Mouse (Mus musculus) heart, embryonic 11.5 days (tissue): ENCODE results near the gene Tars. TPM values are rescaled to one million over a fixed set of nuclear protein-coding genes. Genes with fewer than 3 reads are reported as not detected.

Experiments
- ATAC-seq: fragments of 200-750 bp; cut with Nextera tagmentation; replicated peaks from 2 replicates; pipeline ENCODE4 v1.8.0; 2017; ENCODE audit warnings: moderate library complexity; ENCODE audit not compliant: insufficient number of reproducible peaks, low FRiP score, low TSS enrichment
- H3K27ac ChIP-seq: fragments of 300-500 bp; sonication (generic); 2 replicates; pipeline ENCODE4 v1.5.1; 2014; ENCODE audit warnings: mild to moderate bottlenecking, low read depth, low read length
- H3K27me3 ChIP-seq: fragments of 300-500 bp; sonication (generic); 2 replicates; pipeline ENCODE4 v1.6.1; 2014; ENCODE audit warnings: mild to moderate bottlenecking, low read length, mixed read lengths; ENCODE audit not compliant: control insufficient read depth, insufficient read depth
- H3K36me3 ChIP-seq: fragments of 300-500 bp; sonication (generic); 2 replicates; pipeline ENCODE4 v1.6.1; 2014; ENCODE audit warnings: mild to moderate bottlenecking, low read length, moderate library complexity, mixed read lengths; ENCODE audit not compliant: control insufficient read depth, insufficient read depth
- H3K4me1 ChIP-seq: fragments of 300-500 bp; sonication (generic); 2 replicates; pipeline ENCODE4 v1.6.1; 2014; ENCODE audit warnings: low read length; ENCODE audit not compliant: control insufficient read depth, insufficient read depth
- H3K4me2 ChIP-seq: fragments of 300-500 bp; sonication (generic); 2 replicates; pipeline ENCODE4 v1.6.1; 2014; ENCODE audit warnings: mild to moderate bottlenecking, moderate library complexity
- H3K4me3 ChIP-seq: fragments of 300-500 bp; sonication (generic); 2 replicates; pipeline ENCODE4 v1.5.1; 2014; ENCODE audit warnings: low read depth, low read length
- H3K9ac ChIP-seq: fragments of 300-500 bp; sonication (generic); 2 replicates; pipeline ENCODE4 v1.6.1; 2014; ENCODE audit warnings: mild to moderate bottlenecking, low read depth, low read length, moderate library complexity
- H3K9me3 ChIP-seq: fragments of 300-500 bp; sonication (generic); replicated peaks from 2 replicates; pipeline ENCODE4 v1.6.1; 2016; ENCODE audit warnings: low read length; ENCODE audit not compliant: control insufficient read depth
- WGBS: fragments of 180-500 bp; shearing (Covaris S2); extraction: QIAGEN DNeasy Blood & Tissue Kit; methylation state at CpG from one replicate; pipeline ENCODE4 v1.1.7; 2014; ENCODE audit not compliant: insufficient replicate concordance; 5-methylcytosine and 5-hydroxymethylcytosine counted together
- polyA plus RNA-seq: library from polyadenylated mRNA; unstranded; fragments of >200 nt; fragmentation: Nextera tagmentation; extraction: Ambion mirVana; gene quantifications from 2 replicates; pipeline ENCODE4 v1.2.1, GENCODE M21; 2014

The Tars gene
- polyA plus RNA-seq, 1 experiment from 2014 or later: 52.0 TPM

- H3K36me3 ChIP-seq: no peaks in the 10 kb centered on the region
- no peak for ATAC-seq
Observed at GRCm38 (mm10) chr15:11407381-11407780, 7.9 kb upstream of the Tars start.

GRCm38 (mm10) chr15:11406769-11407168 is 7.3 kb upstream of the Tars start:
- Histone ChIP-seq H3K27me3 (no peaks in the 10 kb centered on the region), H3K4me3 (no peak overlapping the region), H3K27ac (no peak overlapping the region), H3K9ac (no peak overlapping the region), H3K36me3 (no peaks in the 10 kb centered on the region), H3K4me2 (peak overlapping the region; percentile 19; the same call in 1 of the 2 replicates), H3K4me1 (no peaks in the 10 kb centered on the region), H3K9me3 (no peaks in the 10 kb centered on the region)
- no peak for ATAC-seq
- 29% methylated on average over 9 of the region's 9 CpGs for WGBS

More at GRCm38 (mm10) chr15:11407381-11407780, 7.9 kb upstream of the Tars start:
- Histone ChIP-seq H3K27ac (no peak overlapping the region), H3K27me3 (no peaks in the 10 kb centered on the region), H3K4me3 (no peak overlapping the region), H3K9me3 (no peaks in the 10 kb centered on the region), H3K4me2 (no peak overlapping the region), H3K4me1 (no peaks in the 10 kb centered on the region), H3K9ac (no peak overlapping the region)
- 9% methylated on average over 8 of the region's 8 CpGs for WGBS

GRCm38 (mm10) chr15:11398676-11399350 is 652 bp downstream of the Tars start:
- Histone ChIP-seq H3K4me1 (peaks cover 12% of the 10 kb centered on the region), H3K36me3 (peaks cover 2% of the 10 kb centered on the region), H3K27me3 (no peaks in the 10 kb centered on the region), H3K27ac (no peak overlapping the region; the same call in 1 of the 2 replicates), H3K4me3 (peak overlapping the region; percentile 85), H3K9ac (peak overlapping the region; percentile 88), H3K4me2 (peak overlapping the region; percentile 87), H3K9me3 (no peaks in the 10 kb centered on the region)
- 7% methylated on average over 10 of the region's 10 CpGs for WGBS
- no peak for ATAC-seq

- Histone ChIP-seq H3K4me2 (no peak overlapping the region), H3K4me3 (no peak overlapping the region), H3K36me3 (peaks cover 20% of the 10 kb centered on the region), H3K9me3 (no peaks in the 10 kb centered on the region), H3K4me1 (peaks cover 12% of the 10 kb centered on the region), H3K9ac (no peak overlapping the region), H3K27me3 (no peaks in the 10 kb centered on the region), H3K27ac (no peak overlapping the region)
- 89% methylated on average over 6 of the region's 6 CpGs for WGBS
- ATAC-seq: no peak
Observed at GRCm38 (mm10) chr15:11396421-11396820, 3.0 kb downstream of the Tars start.

GRCm38 (mm10) chr15:11392903-11393302 is 6.6 kb downstream of the Tars start:
- H3K4me1 ChIP-seq: peaks cover 4% of the 10 kb centered on the region; the same call in 1 of the 2 replicates
- no peak overlapping the region for H3K27ac ChIP-seq
- no peak overlapping the region for H3K4me2 ChIP-seq
- H3K9me3 ChIP-seq: no peaks in the 10 kb centered on the region
- H3K4me3 ChIP-seq: no peak overlapping the region
- no peak overlapping the region for H3K9ac ChIP-seq
- 94% methylated on average over 16 of the region's 16 CpGs for WGBS
- H3K36me3 ChIP-seq: peaks cover 43% of the 10 kb centered on the region
- H3K27me3 ChIP-seq: no peaks in the 10 kb centered on the region
- ATAC-seq: no peak

- Histone ChIP-seq H3K27ac (no peak overlapping the region), H3K4me2 (no peak overlapping the region), H3K36me3 (peaks cover 38% of the 10 kb centered on the region), H3K4me3 (no peak overlapping the region), H3K4me1 (no peaks in the 10 kb centered on the region), H3K9ac (no peak overlapping the region), H3K9me3 (no peaks in the 10 kb centered on the region), H3K27me3 (no peaks in the 10 kb centered on the region)
- WGBS: 95% methylated on average over 21 of the region's 21 CpGs
- no peak for ATAC-seq
Observed at GRCm38 (mm10) chr15:11383796-11384195, 15.7 kb downstream of the Tars start.

GRCm38 (mm10) chr15:11382585-11382984 is 16.9 kb downstream of the Tars start:
- no peaks in the 10 kb centered on the region for H3K9me3 ChIP-seq
- H3K4me1 ChIP-seq: no peaks in the 10 kb centered on the region
- 87% methylated on average over 12 of the region's 12 CpGs for WGBS
- no peak overlapping the region for H3K4me3 ChIP-seq
- no peak overlapping the region for H3K9ac ChIP-seq
- H3K27ac ChIP-seq: no peak overlapping the region
- no peaks in the 10 kb centered on the region for H3K27me3 ChIP-seq
- no peak overlapping the region for H3K4me2 ChIP-seq
- no peak for ATAC-seq
- H3K36me3 ChIP-seq: peaks cover 31% of the 10 kb centered on the region

- no peak for ATAC-seq
- no peak overlapping the region for H3K4me2 ChIP-seq
- 77% methylated on average over 8 of the region's 8 CpGs for WGBS
- no peaks in the 10 kb centered on the region for H3K4me1 ChIP-seq
- no peaks in the 10 kb centered on the region for H3K27me3 ChIP-seq
- H3K9me3 ChIP-seq: no peaks in the 10 kb centered on the region
- no peak overlapping the region for H3K4me3 ChIP-seq
- H3K27ac ChIP-seq: no peak overlapping the region
- peaks cover 18% of the 10 kb centered on the region for H3K36me3 ChIP-seq
- no peak overlapping the region for H3K9ac ChIP-seq
Observed at GRCm38 (mm10) chr15:11380616-11381015, 18.8 kb downstream of the Tars start.

GRCm38 (mm10) chr15:11380087-11380530 is 19.4 kb downstream of the Tars start:
- H3K4me3 ChIP-seq: no peak overlapping the region
- H3K27me3 ChIP-seq: no peaks in the 10 kb centered on the region
- no peaks in the 10 kb centered on the region for H3K4me1 ChIP-seq
- no peaks in the 10 kb centered on the region for H3K9me3 ChIP-seq
- no peak overlapping the region for H3K4me2 ChIP-seq
- no peak overlapping the region for H3K27ac ChIP-seq
- H3K36me3 ChIP-seq: peaks cover 14% of the 10 kb centered on the region
- H3K9ac ChIP-seq: no peak overlapping the region
- WGBS: 48% methylated on average over 8 of the region's 8 CpGs
- ATAC-seq: no peak
